Mouse (Mus musculus): ENCODE results near the gene Gna15. TPM values are rescaled to one million over a fixed set of nuclear protein-coding genes. Genes with fewer than 3 reads are reported as not detected.

Gna15 gene
- polyA plus RNA-seq, 1 experiment: 3.4 TPM

GRCm38 (mm10) chr10:81492606-81493240 is 31.3 kb downstream of the Gna15 start:
- no peak overlapping the region for H3K4me3 ChIP-seq (ENCODE audit: insufficient read depth, low read length)
- no peak overlapping the region for H3K27ac ChIP-seq (ENCODE audit: insufficient read depth, low read length)
- no peak for TF ChIP-seq POLR2A (IDR thresholded peaks at IDR 0.05; ENCODE audit: extremely low read depth, insufficient read depth, low read length)
- no peak for TF ChIP-seq CTCF (IDR thresholded peaks at IDR 0.05; ENCODE audit: extremely low read depth, insufficient read depth, low read length)
- H3K4me1 ChIP-seq (ENCODE audit: control insufficient read depth, insufficient read depth, low read length): peaks cover 4% of the 10 kb centered on the region

GRCm38 (mm10) chr10:81491018-81491417 is 33.0 kb downstream of the Gna15 start:
- TF ChIP-seq POLR2A (IDR thresholded peaks at IDR 0.05; ENCODE audit: extremely low read depth, insufficient read depth, low read length) (no peak), CTCF (IDR thresholded peaks at IDR 0.05; ENCODE audit: extremely low read depth, insufficient read depth, low read length) (no peak)
- H3K27ac ChIP-seq (ENCODE audit: insufficient read depth, low read length): no peak overlapping the region
- H3K4me1 ChIP-seq (ENCODE audit: control insufficient read depth, insufficient read depth, low read length): peaks cover 4% of the 10 kb centered on the region
- no peak overlapping the region for H3K4me3 ChIP-seq (ENCODE audit: insufficient read depth, low read length)

DNA sequence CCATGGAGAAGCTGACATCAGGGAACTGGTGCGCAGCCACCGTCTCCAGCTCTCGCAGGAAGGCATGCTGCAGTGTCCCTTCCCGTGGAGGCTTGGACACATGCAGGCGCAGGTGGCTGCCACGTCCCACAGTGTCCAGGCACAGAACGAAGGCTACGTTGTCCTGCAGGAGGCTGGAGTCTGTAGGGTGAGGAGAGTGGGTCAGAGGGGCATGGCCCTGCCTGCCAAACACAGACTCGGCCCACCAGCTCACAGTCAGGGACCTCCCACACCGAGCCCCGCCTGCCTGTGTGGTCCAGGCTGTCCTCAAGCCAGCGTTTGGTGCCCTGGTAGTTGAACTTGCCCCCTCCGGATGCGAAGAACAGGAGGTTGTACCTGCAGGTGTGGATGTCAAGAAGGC is 34.1 kb downstream of the Gna15 start:
- TF ChIP-seq CTCF (IDR thresholded peaks at IDR 0.05; ENCODE audit: extremely low read depth, insufficient read depth, low read length): no peak
- no peak for TF ChIP-seq POLR2A (IDR thresholded peaks at IDR 0.05; ENCODE audit: extremely low read depth, insufficient read depth, low read length)
- H3K27ac ChIP-seq (ENCODE audit: insufficient read depth, low read length): no peak overlapping the region
- H3K4me1 ChIP-seq (ENCODE audit: control insufficient read depth, insufficient read depth, low read length): peaks cover 4% of the 10 kb centered on the region
- no peak overlapping the region for H3K4me3 ChIP-seq (ENCODE audit: insufficient read depth, low read length)

- Histone ChIP-seq H3K27ac (ENCODE audit: insufficient read depth, low read length) (no peak overlapping the region), H3K4me1 (ENCODE audit: control insufficient read depth, insufficient read depth, low read length) (no peaks in the 10 kb centered on the region), H3K4me3 (ENCODE audit: insufficient read depth, low read length) (no peak overlapping the region)
- TF ChIP-seq CTCF (IDR thresholded peaks at IDR 0.05; ENCODE audit: extremely low read depth, insufficient read depth, low read length) (no peak), POLR2A (IDR thresholded peaks at IDR 0.05; ENCODE audit: extremely low read depth, insufficient read depth, low read length) (no peak)
These were observed 35.9 kb downstream of the Gna15 start for GRCm38 (mm10) chr10:81488081-81488480.

GRCm38 (mm10) chr10:81486496-81486895 is 37.5 kb downstream of the Gna15 start:
- TF ChIP-seq POLR2A (IDR thresholded peaks at IDR 0.05; ENCODE audit: extremely low read depth, insufficient read depth, low read length) (no peak), CTCF (IDR thresholded peaks at IDR 0.05; ENCODE audit: extremely low read depth, insufficient read depth, low read length) (no peak)
- Histone ChIP-seq H3K4me3 (ENCODE audit: insufficient read depth, low read length) (no peak overlapping the region), H3K4me1 (ENCODE audit: control insufficient read depth, insufficient read depth, low read length) (0 out of 2 replicates have a peak, but pooled peaks cover 2% of the 10 kb centered on the region), H3K27ac (ENCODE audit: insufficient read depth, low read length) (no peak overlapping the region)

DNA sequence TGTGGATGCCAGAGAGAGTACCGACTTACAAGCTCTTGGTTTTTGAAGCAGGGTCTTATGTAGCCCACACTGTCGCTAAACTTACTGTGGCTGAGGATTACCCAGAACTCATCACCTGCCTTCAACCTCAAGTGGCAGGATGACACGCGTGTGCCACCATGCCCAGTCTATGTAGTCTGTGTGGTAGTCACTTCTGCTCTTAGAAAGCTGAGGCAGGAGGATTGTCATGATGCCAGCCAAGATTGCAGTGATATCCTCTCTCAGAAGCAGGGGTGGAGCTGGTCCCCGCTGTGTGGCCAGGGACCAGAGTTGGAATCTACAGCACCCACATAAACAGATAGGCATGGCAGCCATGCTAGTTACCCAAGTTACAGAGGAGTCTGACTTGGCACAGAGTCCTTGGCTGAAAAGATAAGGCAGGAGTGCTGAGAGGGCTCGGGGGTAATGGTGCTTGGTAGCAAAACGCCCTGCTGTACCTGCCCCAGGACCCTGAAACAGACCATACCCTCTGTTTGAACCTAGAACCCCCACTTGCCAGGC is 38.5 kb downstream of the Gna15 start:
- no peak overlapping the region for H3K27ac ChIP-seq (ENCODE audit: insufficient read depth, low read length)
- H3K4me3 ChIP-seq (ENCODE audit: insufficient read depth, low read length): no peak overlapping the region
- H3K4me1 ChIP-seq (ENCODE audit: control insufficient read depth, insufficient read depth, low read length): 0 out of 2 replicates have a peak, but pooled peaks cover 2% of the 10 kb centered on the region
- TF ChIP-seq POLR2A (IDR thresholded peaks at IDR 0.05; ENCODE audit: extremely low read depth, insufficient read depth, low read length) (peak; percentile 8; the same call in 1 of the 2 replicates), CTCF (IDR thresholded peaks at IDR 0.05; ENCODE audit: extremely low read depth, insufficient read depth, low read length) (no peak)

DNA sequence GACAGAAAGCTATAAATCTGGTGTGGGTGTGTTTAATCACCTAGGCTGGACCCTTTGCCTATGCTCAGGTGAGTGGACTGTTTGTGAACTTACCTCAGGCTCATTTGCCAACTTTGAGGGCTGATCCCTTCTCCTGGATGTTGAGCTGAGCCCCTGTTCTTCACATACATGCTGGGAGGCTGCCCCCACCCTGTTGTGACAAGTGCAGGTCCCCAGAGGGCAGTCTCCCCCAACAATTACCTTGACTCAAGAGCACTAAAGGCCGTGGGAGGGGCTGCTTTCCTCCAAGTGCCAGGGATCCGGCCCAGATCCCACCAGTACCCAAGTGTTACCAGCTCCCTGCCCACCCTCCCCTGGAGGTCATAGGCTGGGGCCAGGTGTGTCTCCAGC is 39.0 kb downstream of the Gna15 start:
- Histone ChIP-seq H3K27ac (ENCODE audit: insufficient read depth, low read length) (no peak overlapping the region), H3K4me3 (ENCODE audit: insufficient read depth, low read length) (no peak overlapping the region), H3K4me1 (ENCODE audit: control insufficient read depth, insufficient read depth, low read length) (peaks cover 3% of the 10 kb centered on the region; the same call in 1 of the 2 replicates)
- TF ChIP-seq POLR2A (IDR thresholded peaks at IDR 0.05; ENCODE audit: extremely low read depth, insufficient read depth, low read length): 0 out of 2 replicates have a peak, but pooled peaks have one; percentile 12
- TF ChIP-seq CTCF (IDR thresholded peaks at IDR 0.05; ENCODE audit: extremely low read depth, insufficient read depth, low read length): 0 out of 2 replicates have a peak, but pooled peaks have one; percentile 6

GRCm38 (mm10) chr10:81484441-81485059 is 39.5 kb downstream of the Gna15 start:
- no peak overlapping the region for H3K4me3 ChIP-seq (ENCODE audit: insufficient read depth, low read length)
- peaks cover 4% of the 10 kb centered on the region; the same call in 1 of the 2 replicates for H3K4me1 ChIP-seq (ENCODE audit: control insufficient read depth, insufficient read depth, low read length)
- no peak overlapping the region for H3K27ac ChIP-seq (ENCODE audit: insufficient read depth, low read length)
- TF ChIP-seq POLR2A (IDR thresholded peaks at IDR 0.05; ENCODE audit: extremely low read depth, insufficient read depth, low read length) (no peak), CTCF (IDR thresholded peaks at IDR 0.05; ENCODE audit: extremely low read depth, insufficient read depth, low read length) (no peak)

GRCm38 (mm10) chr10:81483983-81484382 is 40.0 kb downstream of the Gna15 start:
- peaks cover 4% of the 10 kb centered on the region; the same call in 1 of the 2 replicates for H3K4me1 ChIP-seq (ENCODE audit: control insufficient read depth, insufficient read depth, low read length)
- no peak overlapping the region for H3K27ac ChIP-seq (ENCODE audit: insufficient read depth, low read length)

More at GRCm38 (mm10) chr10:81483983-81484382, 40.0 kb downstream of the Gna15 start:
- no peak overlapping the region for H3K4me3 ChIP-seq (ENCODE audit: insufficient read depth, low read length)
- TF ChIP-seq POLR2A (IDR thresholded peaks at IDR 0.05; ENCODE audit: extremely low read depth, insufficient read depth, low read length): no peak
- TF ChIP-seq CTCF (IDR thresholded peaks at IDR 0.05; ENCODE audit: extremely low read depth, insufficient read depth, low read length): peak; percentile 50

Data from cortical plate, adult 2 months (tissue).